Mouse (Mus musculus) liver, embryonic 12.5 days (tissue): Measurements from ENCODE around the gene Ak5. TPM values are rescaled to one million over a fixed set of nuclear protein-coding genes. Genes with fewer than 3 reads are reported as not detected.
"Not testable (repeated sequence)": the region's sequence is repeated elsewhere in the genome, so short reads cannot be mapped to it uniquely, and the experiment has no call there.

Experiments
- ATAC-seq: fragments of 200-750 bp; cut with Nextera tagmentation; 2 replicates; pipeline ENCODE4 v1.8.0; 2017; ENCODE audit warnings: moderate number of reproducible peaks, mild to moderate bottlenecking, moderate library complexity
- H3K27ac ChIP-seq: fragments of 300-500 bp; sonication (generic); 2 replicates; pipeline ENCODE4 v1.5.1; 2016; ENCODE audit warnings: mild to moderate bottlenecking
- H3K27me3 ChIP-seq: fragments of 300-500 bp; sonication (generic); replicated peaks from 2 replicates; pipeline ENCODE4 v1.6.1; 2016; ENCODE audit warnings: mild to moderate bottlenecking, moderate library complexity
- H3K36me3 ChIP-seq: fragments of 300-500 bp; sonication (generic); 2 replicates; pipeline ENCODE4 v1.6.1; 2016; ENCODE audit warnings: mild to moderate bottlenecking, moderate library complexity
- H3K4me1 ChIP-seq: fragments of 300-500 bp; sonication (generic); 2 replicates; pipeline ENCODE4 v1.6.1; 2016
- H3K4me2 ChIP-seq: fragments of 300-500 bp; sonication (generic); 2 replicates; pipeline ENCODE4 v1.6.1; 2016; ENCODE audit warnings: mild to moderate bottlenecking, moderate library complexity
- H3K4me3 ChIP-seq: fragments of 300-500 bp; sonication (generic); 2 replicates; pipeline ENCODE4 v1.5.1; 2016; ENCODE audit warnings: mild to moderate bottlenecking, moderate library complexity
- H3K9ac ChIP-seq: fragments of 300-500 bp; sonication (generic); 2 replicates; pipeline ENCODE4 v1.6.1; 2016; ENCODE audit warnings: mild to moderate bottlenecking, moderate library complexity
- H3K9me3 ChIP-seq: fragments of 300-500 bp; sonication (generic); replicated peaks from 2 replicates; pipeline ENCODE4 v1.6.1; 2016; ENCODE audit warnings: mild to moderate bottlenecking, moderate library complexity
- WGBS: fragments of 180-500 bp; shearing (Covaris S2); methylation state at CpG from one replicate; pipeline ENCODE4 v1.1.7; 2016; ENCODE audit not compliant: insufficient replicate concordance; 5-methylcytosine and 5-hydroxymethylcytosine counted together
- polyA plus RNA-seq: library from polyadenylated mRNA; unstranded; fragments of >200 nt; fragmentation: Nextera tagmentation; extraction: Ambion mirVana; gene quantifications from 2 replicates; pipeline ENCODE4 v1.2.1, GENCODE M21; 2016

Gene Ak5
- polyA plus RNA-seq, 1 experiment from 2014 or later = 1.1 TPM

DNA sequence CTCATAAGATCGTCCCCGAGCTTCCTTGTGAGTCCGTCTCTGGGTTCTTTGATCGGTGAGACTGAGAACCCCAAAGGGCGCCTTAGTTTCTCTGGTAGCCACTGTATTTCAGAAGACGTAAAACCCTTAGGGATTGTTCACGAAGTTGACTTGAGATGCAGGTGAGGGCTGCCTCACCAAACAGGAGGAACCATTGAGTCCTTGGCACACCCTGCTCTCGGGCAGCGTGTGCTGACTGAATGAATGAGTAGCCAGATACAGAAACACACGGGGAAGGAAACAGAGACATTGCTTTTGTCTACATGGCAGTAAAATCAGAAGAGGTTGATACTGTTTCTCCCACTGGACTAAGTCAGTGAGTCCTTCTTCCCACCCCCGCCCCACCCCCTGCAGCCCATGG is 48.1 kb downstream of the Ak5 start:
- no peaks in the 10 kb centered on the region for H3K9me3 ChIP-seq
- WGBS = 77% methylated on average over 11 of the region's 11 CpGs
- no peak for ATAC-seq
- H3K4me3 ChIP-seq = no peak overlapping the region
- no peak overlapping the region for H3K4me2 ChIP-seq
- H3K4me1 ChIP-seq = no peaks in the 10 kb centered on the region
- no peaks in the 10 kb centered on the region for H3K36me3 ChIP-seq
- no peak overlapping the region for H3K27ac ChIP-seq
- no peak overlapping the region for H3K9ac ChIP-seq
- no peaks in the 10 kb centered on the region for H3K27me3 ChIP-seq

DNA sequence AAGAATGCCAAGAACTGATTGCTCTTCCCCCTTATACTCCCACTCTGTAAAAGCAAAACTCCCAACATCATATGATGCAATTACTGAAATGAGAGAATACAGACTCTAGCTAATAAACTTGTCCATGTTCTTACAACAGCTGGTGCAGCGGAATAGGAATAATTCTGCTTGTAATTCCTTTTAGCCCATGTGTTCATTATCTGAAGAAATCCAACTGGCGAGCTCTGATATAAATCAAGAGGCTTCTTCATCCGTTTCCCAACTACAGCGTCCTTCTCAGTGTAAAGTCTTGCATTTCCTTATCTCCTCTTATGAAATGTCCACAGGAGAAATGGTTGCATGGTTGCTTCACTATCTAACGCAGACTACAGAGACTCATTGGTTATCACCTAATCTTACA is 59.1 kb downstream of the Ak5 start:
- 62% methylated on average over 5 of the region's 5 CpGs for WGBS
- Histone ChIP-seq H3K27me3 (no peaks in the 10 kb centered on the region), H3K4me3 (no peak overlapping the region), H3K9me3 (no peaks in the 10 kb centered on the region), H3K4me1 (no peaks in the 10 kb centered on the region), H3K36me3 (no peaks in the 10 kb centered on the region), H3K9ac (no peak overlapping the region), H3K27ac (no peak overlapping the region), H3K4me2 (no peak overlapping the region)
- ATAC-seq = no peak

DNA sequence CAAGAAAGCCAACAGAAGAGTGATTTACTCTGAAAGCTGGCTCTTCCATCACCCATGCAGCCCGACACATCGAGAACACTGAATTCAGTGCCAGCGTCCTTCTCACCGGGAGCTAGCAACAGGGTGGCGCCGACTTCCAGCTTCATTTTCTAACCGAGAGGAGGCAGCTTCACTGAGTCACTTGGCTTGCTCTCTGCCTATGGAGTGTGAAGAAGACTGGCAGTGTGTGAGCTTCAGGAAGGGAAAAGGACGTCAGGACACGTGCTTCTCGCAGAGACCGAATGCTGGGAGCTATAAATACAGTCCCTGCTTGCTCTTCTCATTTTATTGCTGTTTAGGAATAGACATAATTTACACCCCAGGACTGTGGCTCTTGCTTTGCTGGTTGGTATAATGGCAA is 62.3 kb downstream of the Ak5 start:
- no peaks in the 10 kb centered on the region for H3K9me3 ChIP-seq
- H3K9ac ChIP-seq = no peak overlapping the region
- H3K27ac ChIP-seq = no peak overlapping the region
- H3K4me1 ChIP-seq = no peaks in the 10 kb centered on the region
- 69% methylated on average over 11 of the region's 11 CpGs for WGBS
- no peaks in the 10 kb centered on the region for H3K27me3 ChIP-seq
- H3K4me2 ChIP-seq = no peak overlapping the region
- ATAC-seq = no peak
- H3K36me3 ChIP-seq = no peaks in the 10 kb centered on the region
- no peak overlapping the region for H3K4me3 ChIP-seq

DNA sequence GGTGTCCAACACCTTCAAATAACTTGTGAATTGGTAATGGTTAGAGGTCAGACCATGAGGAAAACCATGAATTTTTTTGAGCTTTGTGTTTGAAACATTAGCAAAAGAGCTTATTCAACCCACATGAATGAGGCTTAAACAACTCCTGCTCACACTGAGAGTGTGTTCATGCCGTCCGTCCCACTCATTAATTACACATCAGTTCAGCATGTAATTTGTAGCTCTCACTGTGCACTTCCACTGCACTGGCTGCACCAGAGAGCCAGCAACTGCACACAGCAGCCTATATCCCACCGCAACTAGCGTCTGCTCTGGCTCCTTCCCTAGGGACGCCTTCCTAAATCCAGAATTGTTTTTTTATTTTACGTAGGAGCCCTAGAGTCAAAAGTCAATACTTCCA is 68.5 kb downstream of the Ak5 start:
- Histone ChIP-seq H3K4me1 (no peaks in the 10 kb centered on the region), H3K4me2 (no peak overlapping the region), H3K9ac (no peak overlapping the region), H3K27ac (no peak overlapping the region), H3K9me3 (no peaks in the 10 kb centered on the region), H3K27me3 (no peaks in the 10 kb centered on the region), H3K4me3 (no peak overlapping the region), H3K36me3 (no peaks in the 10 kb centered on the region)
- no peak for ATAC-seq
- WGBS = 72% methylated on average over 6 of the region's 6 CpGs

DNA sequence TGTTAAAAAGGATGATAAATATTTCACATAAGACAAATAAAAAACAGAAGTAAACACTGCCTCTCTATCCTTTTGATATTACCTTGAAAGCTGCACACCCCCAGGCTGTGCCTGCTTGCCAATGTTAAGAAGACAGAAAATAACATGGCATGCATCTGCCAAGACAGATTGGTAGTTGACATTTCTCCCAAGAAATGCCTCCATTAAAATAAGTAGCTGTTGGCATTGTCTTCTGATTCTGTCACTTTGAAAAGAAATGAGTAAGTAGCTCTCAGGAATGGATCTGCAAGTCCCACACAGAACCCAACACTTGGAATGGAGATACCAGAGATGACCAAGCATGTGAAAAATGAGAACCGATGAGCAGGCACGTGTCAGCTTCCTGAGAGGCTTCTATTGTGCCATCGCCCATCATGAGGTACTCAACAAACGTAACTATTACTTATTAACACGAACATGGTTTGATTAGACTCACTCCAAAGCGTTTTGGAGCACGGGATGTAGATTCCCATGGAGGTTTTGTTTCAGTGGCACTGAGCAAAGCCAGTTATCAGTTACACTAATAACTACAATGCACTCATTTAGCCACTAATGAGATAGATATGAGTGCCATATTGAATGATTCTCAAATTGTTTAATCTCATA is 71.6 kb downstream of the Ak5 start:
- Histone ChIP-seq H3K4me3 (no peak overlapping the region), H3K36me3 (no peaks in the 10 kb centered on the region), H3K9ac (no peak overlapping the region), H3K27ac (no peak overlapping the region), H3K4me1 (no peaks in the 10 kb centered on the region), H3K27me3 (no peaks in the 10 kb centered on the region), H3K4me2 (no peak overlapping the region), H3K9me3 (no peaks in the 10 kb centered on the region)
- ATAC-seq = no peak
- WGBS = 60% methylated on average over 7 of the region's 7 CpGs

DNA sequence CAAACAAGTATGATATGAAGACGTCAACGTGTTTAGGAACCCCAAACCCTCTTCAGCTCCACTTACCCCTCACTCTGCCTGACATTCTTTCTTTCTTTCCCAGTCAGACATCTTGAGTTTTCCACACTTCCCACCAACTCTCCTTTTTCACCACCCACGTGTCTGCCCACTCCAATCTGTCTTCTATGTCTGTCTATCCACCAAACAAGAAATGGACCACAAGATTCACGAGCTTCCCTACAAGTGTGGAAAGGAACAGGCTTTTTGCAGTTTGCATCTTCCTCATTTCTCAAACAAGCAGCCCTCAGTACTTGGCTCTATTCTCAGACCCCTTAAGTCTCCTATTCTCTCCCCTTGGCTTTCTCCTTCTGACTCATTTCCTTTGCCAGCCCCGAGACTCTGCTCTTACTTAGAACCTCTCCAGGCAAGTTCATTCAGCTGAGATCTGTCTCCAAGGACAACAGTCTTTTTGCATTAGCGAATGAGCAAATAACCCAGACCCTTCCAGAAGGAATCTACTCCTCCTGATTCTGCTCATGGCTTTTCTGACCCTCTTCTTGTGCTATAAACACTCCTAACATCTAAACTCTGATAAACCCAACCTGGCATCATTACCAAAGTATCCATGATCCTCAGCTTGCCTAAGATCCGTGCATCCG is 75.3 kb downstream of the Ak5 start:
- Histone ChIP-seq H3K4me3 (no peak overlapping the region), H3K27me3 (no peaks in the 10 kb centered on the region), H3K36me3 (no peaks in the 10 kb centered on the region), H3K4me2 (no peak overlapping the region), H3K9me3 (no peaks in the 10 kb centered on the region), H3K27ac (no peak overlapping the region), H3K9ac (no peak overlapping the region), H3K4me1 (no peaks in the 10 kb centered on the region)
- no peak for ATAC-seq
- WGBS = 50% methylated on average over 8 of the region's 8 CpGs

DNA sequence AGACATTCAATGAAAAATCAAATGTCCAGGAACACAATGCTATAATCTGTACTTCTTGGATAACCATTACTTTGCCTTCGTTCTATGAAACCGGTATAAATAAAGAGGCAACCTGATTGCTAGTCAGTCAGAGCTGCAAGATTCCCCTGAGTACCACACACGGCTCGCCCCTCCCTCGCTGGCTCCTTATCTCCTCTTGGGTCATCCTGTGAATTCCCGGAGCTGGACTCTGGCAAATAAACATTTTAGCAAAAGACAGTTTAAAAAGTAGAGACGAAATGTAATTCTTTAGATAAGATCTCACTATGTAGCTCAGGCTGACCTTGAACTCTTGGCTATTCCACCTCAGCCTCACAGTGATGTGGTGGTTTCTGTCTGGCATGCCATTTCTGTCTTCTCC is 77.7 kb downstream of the Ak5 start:
- Histone ChIP-seq H3K4me1 (no peaks in the 10 kb centered on the region), H3K27me3 (no peaks in the 10 kb centered on the region; the same call in 1 of the 2 replicates), H3K4me3 (no peak overlapping the region), H3K4me2 (no peak overlapping the region), H3K9me3 (no peaks in the 10 kb centered on the region), H3K36me3 (no peaks in the 10 kb centered on the region), H3K9ac (no peak overlapping the region), H3K27ac (no peak overlapping the region)
- ATAC-seq = no peak
- 61% methylated on average over 7 of the region's 7 CpGs for WGBS

DNA sequence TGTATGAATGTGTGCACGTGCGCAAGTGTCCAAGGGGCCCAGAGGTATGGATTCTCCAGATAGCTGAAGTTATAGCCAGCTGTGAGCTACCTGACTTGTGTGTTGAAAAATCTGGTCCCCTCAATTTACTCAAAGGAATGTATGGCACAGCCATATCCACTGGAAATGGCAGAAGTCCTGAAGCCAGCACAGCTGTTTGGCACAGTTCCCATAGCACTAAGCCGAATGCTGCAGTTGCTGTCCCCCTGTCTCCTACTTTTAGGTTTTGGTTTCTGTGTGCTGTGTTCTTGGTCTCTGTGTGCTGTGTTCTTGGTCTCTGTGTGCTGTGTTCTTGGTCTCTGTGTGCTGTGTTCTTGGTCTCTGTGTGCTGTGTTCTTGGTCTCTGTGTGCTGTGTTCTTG is 79.1 kb downstream of the Ak5 start:
- H3K27ac ChIP-seq, H3K4me3 ChIP-seq, H3K9ac ChIP-seq, ATAC-seq, H3K4me2 ChIP-seq, H3K27me3 ChIP-seq, H3K36me3 ChIP-seq, H3K9me3 ChIP-seq, H3K4me1 ChIP-seq: not testable (repeated sequence)
- 82% methylated on average over 3 of the region's 3 CpGs for WGBS

DNA sequence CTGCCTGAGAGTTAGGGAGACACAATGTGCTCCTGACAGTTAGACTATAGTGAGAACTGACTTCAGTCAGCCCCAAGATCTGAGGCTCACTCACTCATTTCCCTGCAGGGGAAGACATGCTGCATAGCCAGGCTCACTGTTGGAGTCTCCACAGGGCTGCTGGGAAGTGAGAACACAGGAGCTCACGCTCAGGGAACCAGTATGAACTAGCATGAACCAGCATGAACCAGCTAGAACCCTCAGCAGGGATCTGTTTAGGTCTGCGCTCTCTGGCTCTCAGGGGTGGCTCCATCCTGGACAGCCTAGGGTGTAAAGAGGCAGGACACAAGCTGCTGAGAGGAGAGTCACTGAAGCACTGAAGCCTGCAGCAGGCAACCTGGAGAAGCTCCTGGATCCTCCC is 81.2 kb downstream of the Ak5 start:
- whole genome bisulfite sequencing = 49% methylated on average over 2 of the region's 2 CpGs
- Histone ChIP-seq H3K4me1 (no peaks in the 10 kb centered on the region), H3K27me3 (peaks cover 5% of the 10 kb centered on the region; the same call in 1 of the 2 replicates), H3K9ac (no peak overlapping the region), H3K9me3 (no peaks in the 10 kb centered on the region), H3K4me3 (no peak overlapping the region), H3K4me2 (no peak overlapping the region), H3K36me3 (no peaks in the 10 kb centered on the region), H3K27ac (no peak overlapping the region)
- no peak for ATAC-seq

DNA sequence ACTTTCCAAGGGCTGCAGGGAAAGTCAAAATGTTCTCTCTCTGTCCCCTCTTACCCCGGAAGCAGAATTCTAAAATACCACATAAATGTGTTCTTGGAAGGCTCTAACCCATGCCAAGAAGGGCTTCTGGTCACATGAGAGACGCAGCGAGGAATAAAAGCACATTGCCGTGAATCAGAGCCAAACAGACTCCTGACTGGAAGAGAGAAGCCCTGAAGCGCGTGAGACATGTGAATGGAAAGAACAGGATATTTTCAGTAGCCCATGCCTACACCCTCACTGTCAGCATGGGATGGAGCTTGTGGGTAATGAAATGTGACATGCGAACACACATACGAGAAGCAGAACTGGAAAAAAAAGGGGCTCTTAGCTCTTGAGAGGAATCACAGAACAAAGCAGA is 82.0 kb downstream of the Ak5 start:
- H3K9ac ChIP-seq = no peak overlapping the region
- no peak for ATAC-seq
- no peaks in the 10 kb centered on the region for H3K4me1 ChIP-seq
- no peak overlapping the region for H3K27ac ChIP-seq
- peaks cover 5% of the 10 kb centered on the region; the same call in 1 of the 2 replicates for H3K27me3 ChIP-seq
- H3K9me3 ChIP-seq = no peaks in the 10 kb centered on the region
- no peak overlapping the region for H3K4me2 ChIP-seq
- WGBS = 72% methylated on average over 8 of the region's 8 CpGs
- H3K4me3 ChIP-seq = no peak overlapping the region
- no peaks in the 10 kb centered on the region for H3K36me3 ChIP-seq

DNA sequence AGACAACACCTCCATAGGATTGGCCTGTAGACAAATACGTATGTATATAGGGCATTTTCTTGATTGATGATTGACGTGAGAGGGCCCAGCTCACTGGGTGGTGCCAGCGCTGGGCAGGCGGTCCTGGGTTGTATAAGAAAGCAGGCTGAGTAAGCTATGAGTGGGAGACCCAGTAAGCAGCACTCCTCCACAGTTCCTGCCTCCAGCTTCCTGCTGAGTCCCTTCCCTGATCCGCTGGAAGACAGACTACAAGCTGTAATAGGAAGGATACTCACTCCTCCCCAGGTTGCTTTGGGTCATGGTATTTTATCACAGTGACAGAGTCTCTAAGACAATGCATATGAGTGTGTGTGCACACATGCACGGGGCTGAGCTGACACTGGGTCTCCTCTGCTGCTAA is 82.6 kb downstream of the Ak5 start:
- H3K9me3 ChIP-seq = no peaks in the 10 kb centered on the region
- no peaks in the 10 kb centered on the region for H3K36me3 ChIP-seq
- H3K4me3 ChIP-seq = no peak overlapping the region
- no peak for ATAC-seq
- H3K27me3 ChIP-seq = peaks cover 5% of the 10 kb centered on the region; the same call in 1 of the 2 replicates
- no peak overlapping the region for H3K27ac ChIP-seq
- H3K4me2 ChIP-seq = no peak overlapping the region
- no peak overlapping the region for H3K9ac ChIP-seq
- no peaks in the 10 kb centered on the region for H3K4me1 ChIP-seq
- WGBS = 59% methylated on average over 6 of the region's 6 CpGs

DNA sequence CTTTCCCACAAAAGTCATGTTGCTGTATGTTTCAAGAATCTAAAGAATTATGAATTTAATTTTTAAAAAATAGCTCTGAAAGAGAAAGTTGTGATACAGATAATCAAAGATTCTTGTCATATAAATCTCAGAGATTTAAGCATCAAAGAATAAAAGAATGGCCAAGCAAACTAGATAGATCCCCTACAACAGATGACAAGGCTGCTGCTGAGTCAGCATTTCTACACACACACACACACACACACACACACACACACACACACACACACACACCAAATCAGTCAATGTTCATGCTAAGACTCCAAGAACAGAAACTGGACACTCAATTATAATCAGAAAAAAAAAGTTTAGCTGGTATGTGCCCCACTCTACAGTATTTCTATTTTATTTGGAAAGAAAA is 85.1 kb downstream of the Ak5 start:
- Histone ChIP-seq H3K27me3 (peaks cover 5% of the 10 kb centered on the region; the same call in 1 of the 2 replicates), H3K4me3 (no peak overlapping the region), H3K36me3 (no peaks in the 10 kb centered on the region), H3K4me2 (no peak overlapping the region), H3K9me3 (no peaks in the 10 kb centered on the region), H3K9ac (no peak overlapping the region), H3K4me1 (no peaks in the 10 kb centered on the region), H3K27ac (no peak overlapping the region)
- no peak for ATAC-seq

DNA sequence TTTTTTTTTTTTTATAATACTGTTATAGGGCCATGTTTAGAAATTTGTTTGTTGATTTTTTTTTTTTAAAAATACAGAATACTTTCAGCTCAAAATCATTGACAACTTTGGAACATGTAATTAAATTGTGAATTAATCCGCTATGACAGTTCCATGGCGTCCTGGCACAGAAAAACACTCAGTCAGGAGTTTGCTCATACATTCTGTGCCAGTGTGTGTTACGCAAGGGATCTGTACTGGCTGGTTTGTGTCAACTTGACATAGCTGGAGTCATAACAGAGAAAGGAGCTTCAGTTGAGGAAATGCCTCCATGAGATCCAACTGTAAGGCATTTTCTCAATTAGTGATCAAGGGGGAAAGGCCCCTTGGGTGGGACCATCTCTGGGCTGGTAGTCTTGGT is 86.3 kb downstream of the Ak5 start:
- not testable (repeated sequence) for H3K4me3 ChIP-seq, H3K36me3 ChIP-seq, H3K27me3 ChIP-seq, H3K9ac ChIP-seq, H3K27ac ChIP-seq, H3K9me3 ChIP-seq, H3K4me2 ChIP-seq, H3K4me1 ChIP-seq, ATAC-seq
- 72% methylated on average over 3 of the region's 3 CpGs for WGBS
